Mouse (Mus musculus): ENCODE measurements at regions not wholly inside any gene's neighbourhood (a gene's known extent, or its start where the extent isn't known, plus 50 kb on each side); places are given as distances from the start of the nearest gene placed in this dataset.

GRCm38 (mm10) chr14:76307603-76308002 lies 107.2 kb upstream of the Tsc22d1 start:
- TF ChIP-seq CTCF (IDR thresholded peaks at IDR 0.05; ENCODE audit: low read depth, low read length) (no peak), POLR2A (IDR thresholded peaks at IDR 0.05; ENCODE audit: extremely low read depth, insufficient read depth, low read length) (no peak)

Measured in liver, adult 2 months (tissue).